Mouse (Mus musculus) layer of hippocampus, adult 18-20 months (tissue): ENCODE measurements around the gene Zkscan5. TPM values are rescaled to one million over a fixed set of nuclear protein-coding genes. Genes with fewer than 3 reads are reported as not detected.
A peak's percentile ranks its signal among the peaks of the same experiment; 100 is the strongest.
"Not testable (repeated sequence)": the region's sequence is repeated elsewhere in the genome, so short reads cannot be mapped to it uniquely, and the experiment has no call there.

Experiments
- DNase-seq, 2 experiments: peaks; one replicate each; pipeline ENCODE4 v3.0.0; 2022; ENCODE audit warnings: low spot score in 2 of 2
- long read RNA-seq: library from polyadenylated mRNA; stranded (forward); transcript quantifications from one replicate; pipeline ENCODE4 v2.0.0, GENCODE M21; 2021
- total RNA-seq, 2 experiments: library from RNA; stranded (reverse); gene quantifications; 2 replicates each; pipeline ENCODE4 v1.2.3; 2021

Zkscan5 gene
- 10 to 100 TPM; 11.6 to 12.0 TPM for total RNA-seq
- long read RNA-seq, transcript Zkscan5-202 (6 exons, 3,794 nt), result major isoform, 14 of 19 reads
- long read RNA-seq, partial matches to known transcripts, result 0 of 19 reads
- long read RNA-seq, other reads (novel, unspliced or antisense), result 5 of 19 reads

GRCm38 (mm10) chr5:145203936-145204691, at the start of gene Zkscan5:
TSS of gene Zkscan5 (plus strand) at chr5:145204562.
- DNase-seq, result peak; percentile 96 to 99

- no peak for DNase-seq
Observed at GRCm38 (mm10) chr5:145161361-145161760, 43.0 kb upstream of the Zkscan5 start.

DNA sequence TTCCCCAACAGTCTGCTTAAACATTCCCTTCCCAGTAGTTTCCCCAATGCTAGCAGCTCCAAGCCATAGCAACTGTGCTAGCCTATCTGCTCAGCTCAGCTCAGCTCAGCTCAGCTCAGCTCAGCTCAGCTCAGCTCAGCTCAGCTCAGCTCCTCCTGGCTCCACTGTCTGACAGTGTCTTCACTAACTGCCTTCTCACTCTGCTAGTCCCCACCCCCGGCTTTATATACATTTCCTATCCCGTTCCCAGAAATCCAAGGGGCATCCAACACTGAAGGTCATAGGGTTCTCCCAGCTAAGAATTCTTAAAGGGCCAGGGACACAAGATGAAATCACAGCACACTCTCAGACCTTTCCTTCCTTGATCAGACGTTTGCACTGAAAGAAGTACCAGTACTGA, 39.7 kb upstream of the Zkscan5 start:
- peak in 1 of 2 experiments; percentile 30 for DNase-seq

DNA sequence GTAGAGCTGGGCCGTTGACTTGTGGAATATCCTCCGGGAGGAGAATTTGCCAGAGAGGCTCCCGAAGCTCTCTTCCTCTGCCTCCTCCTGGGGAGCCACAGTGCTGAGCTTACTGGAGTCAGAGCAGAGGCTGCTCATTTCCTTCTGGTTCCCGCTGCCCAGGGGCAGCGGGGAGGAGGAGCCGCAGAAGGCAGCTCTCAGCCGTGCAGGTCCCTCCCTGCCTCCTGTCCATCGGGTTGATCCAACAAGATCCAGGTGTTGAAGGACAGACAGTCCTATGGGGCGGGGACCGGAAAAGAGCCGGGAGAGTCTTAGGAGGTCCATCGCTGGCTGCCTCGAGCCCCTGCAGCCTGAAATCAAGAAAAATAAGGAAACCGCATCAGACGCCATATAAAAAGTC, 39.2 kb upstream of the Zkscan5 start:
- no peak for DNase-seq

GRCm38 (mm10) chr5:145166536-145167305, 37.6 kb upstream of the Zkscan5 start, which contains the start of the genes Ptcd1 and Cpsf4:
TSS of gene Ptcd1 (minus strand) at chr5:145167108.
TSS of gene Cpsf4 (plus strand) at chr5:145167213.
- peak; percentile 98 to 100 for DNase-seq

DNA sequence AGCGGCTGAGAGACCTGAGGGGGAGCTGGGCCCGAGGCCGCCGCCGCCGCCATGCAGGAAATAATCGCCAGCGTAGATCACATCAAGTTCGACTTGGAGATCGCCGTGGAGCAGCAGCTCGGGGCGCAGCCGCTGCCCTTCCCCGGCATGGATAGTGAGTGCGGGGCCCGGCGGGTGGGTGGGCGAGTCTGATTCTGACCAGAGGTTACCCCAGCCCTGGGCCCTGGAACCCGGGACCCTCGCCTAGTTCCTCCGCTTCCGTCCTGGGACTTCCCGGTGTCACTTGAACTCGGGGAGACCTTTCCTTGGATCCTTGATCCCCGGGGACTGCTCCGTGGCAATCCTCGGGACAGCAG, 37.1 kb upstream of the Zkscan5 start:
- DNase-seq, result no peak

- no peak for DNase-seq
Observed at GRCm38 (mm10) chr5:145178461-145178980, 25.8 kb upstream of the Zkscan5 start.

DNA sequence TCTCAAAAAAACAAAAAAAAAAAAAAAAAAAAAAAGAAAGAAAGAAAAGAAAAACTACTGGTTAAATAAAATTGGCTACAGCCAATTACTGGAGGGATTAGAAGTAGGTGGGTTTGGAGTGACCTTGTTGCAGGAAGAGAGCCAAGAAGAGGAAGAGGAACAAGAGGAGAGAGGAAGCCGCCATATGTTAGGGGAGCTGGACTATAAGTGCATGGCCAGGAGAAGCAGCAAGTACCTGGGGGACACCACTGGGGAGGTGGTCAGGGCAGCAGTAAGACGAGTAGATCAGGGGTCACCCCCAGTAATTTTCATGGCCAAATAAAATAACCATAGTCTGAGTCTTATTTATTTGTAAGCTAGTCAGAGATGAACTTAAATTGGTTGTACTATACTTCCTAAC, 19.1 kb upstream of the Zkscan5 start:
- DNase-seq, result no peak

- DNase-seq, result no peak
Observed at GRCm38 (mm10) chr5:145189416-145189815, 14.9 kb upstream of the Zkscan5 start.

GRCm38 (mm10) chr5:145190373-145190772, 14.0 kb upstream of the Zkscan5 start:
- DNase-seq, result no peak

- DNase-seq, result peak; percentile 87 to 95
Observed at GRCm38 (mm10) chr5:145190875-145191798, 13.2 kb upstream of the Zkscan5 start.

GRCm38 (mm10) chr5:145191962-145192361, 12.4 kb upstream of the Zkscan5 start, which contains the start of gene Atp5j2:
TSS of gene Atp5j2 (minus strand) at chr5:145192062.
- DNase-seq, result no peak

- DNase-seq, result no peak
Observed at GRCm38 (mm10) chr5:145200387-145200786, 4.0 kb upstream of the Zkscan5 start.

GRCm38 (mm10) chr5:145201321-145201991, 2.9 kb upstream of the Zkscan5 start, which contains the start of gene Zkscan14:
TSS of gene Zkscan14 (minus strand) at chr5:145201868.
- peak; percentile 64 to 85 for DNase-seq

DNA sequence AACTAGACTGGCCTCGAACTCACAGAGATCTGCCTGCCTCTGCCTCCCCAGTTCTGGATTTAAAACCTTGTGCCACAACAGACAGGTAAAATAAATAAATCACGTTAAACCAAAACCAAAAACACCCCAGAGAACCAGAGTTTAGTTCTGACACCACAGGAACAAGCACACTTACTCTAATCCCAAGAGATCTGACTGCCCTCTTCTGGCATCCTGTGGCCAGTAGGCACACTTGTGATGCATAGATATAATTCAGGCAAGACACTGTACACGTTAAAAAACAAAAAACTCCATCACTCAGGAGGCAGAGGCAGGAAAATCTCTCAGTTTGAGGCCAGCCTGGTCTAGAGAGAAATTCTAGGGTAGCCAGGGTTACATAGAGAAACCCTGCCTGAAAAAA, 1.9 kb upstream of the Zkscan5 start:
- DNase-seq, result no peak

- no peak for DNase-seq
Observed at GRCm38 (mm10) chr5:145205041-145205440, 679 bp downstream of the Zkscan5 start.

DNA sequence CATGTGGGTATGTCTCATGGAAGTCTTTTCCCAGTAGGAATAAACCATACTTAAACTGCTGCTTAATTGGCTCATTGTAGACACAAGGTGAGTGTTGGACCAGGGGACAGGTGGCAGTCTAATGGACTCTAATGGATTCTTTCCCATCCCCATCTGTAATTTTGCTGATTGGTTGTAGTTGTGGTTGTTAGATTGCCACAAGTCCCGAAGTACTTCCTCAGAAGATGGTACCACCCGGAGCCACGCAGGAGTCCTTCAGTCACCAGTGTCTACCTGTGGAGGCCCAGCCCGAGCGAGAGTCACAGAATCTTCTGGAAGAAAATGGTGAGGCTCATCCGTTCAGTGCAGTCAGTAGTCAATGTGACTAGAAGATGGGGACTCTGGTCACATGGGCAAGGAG, 3.0 kb downstream of the Zkscan5 start:
- no peak for DNase-seq

DNA sequence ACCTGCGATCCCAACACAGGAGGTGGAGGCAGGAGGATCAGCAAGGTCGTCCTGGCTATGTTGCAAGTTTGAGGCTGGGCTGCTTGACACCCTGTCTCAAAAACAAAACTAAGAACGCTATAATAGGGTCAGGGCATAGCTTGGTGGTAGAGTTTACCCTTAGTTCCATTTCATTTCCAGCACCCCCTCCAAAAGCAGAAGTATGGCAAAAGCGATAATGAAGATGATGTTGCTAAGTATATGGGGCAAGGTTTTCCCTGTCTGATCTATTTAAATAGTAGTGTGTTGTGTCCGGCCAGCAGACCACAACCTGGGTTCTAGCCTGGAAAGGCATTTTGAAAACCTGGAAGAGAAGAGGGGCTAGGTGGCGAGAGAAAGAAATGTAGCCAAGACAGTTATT, 3.6 kb downstream of the Zkscan5 start:
- DNase-seq, result no peak

DNA sequence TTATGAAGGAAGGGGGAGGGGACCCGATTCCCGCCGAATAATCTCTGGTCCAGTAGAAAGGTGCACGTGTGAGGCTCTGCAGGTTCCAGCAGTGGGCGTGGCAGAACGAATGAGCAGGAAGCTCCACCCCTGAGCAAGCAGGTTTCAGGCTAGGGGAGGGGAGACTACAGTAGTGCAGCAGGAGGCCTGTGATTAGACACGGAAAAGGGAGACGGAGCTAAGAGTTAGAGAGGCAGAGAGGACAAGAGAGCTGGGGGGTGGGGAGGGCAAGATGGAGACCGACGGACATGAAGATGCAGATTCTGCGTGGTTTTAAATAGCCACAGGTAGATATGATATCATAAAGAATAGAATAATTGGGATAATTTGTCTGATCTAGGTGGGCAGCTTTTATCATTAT, 4.0 kb downstream of the Zkscan5 start:
- DNase-seq, result not testable (repeated sequence)

DNA sequence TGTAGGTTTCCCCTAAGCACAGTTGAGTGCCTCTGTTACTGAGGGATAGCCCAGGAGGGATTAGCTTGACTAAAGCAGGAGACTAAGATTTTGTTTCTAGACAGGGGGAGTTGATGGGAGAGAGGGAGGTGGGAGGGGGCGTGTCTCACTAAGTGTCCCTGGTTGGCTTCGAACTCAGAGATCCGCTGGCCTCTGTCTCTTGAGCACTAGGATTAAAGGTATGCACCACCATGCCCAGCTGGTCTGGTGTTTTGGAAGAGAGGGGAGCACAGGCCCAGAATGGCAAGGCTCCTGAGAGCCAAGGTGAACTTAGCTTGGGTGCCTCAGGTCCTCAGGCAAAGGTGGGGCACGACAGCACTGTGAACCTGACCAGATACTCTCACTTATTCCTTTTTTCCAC, 7.0 kb downstream of the Zkscan5 start:
- no peak for DNase-seq
